Mouse (Mus musculus) hindbrain, embryonic 16.5 days (tissue): ENCODE measurements around the gene Sh3rf3. TPM values are rescaled to one million over a fixed set of nuclear protein-coding genes. Genes with fewer than 3 reads are reported as not detected.
A peak's percentile ranks its signal among the peaks of the same experiment; 100 is the strongest.

Experiments
- ATAC-seq: fragments of 200-750 bp; cut with Nextera tagmentation; 2 replicates; pipeline ENCODE4 v1.8.0; 2017; ENCODE audit warnings: moderate TSS enrichment, moderate library complexity
- H3K27ac ChIP-seq: fragments of 300-500 bp; sonication (generic); 2 replicates; pipeline ENCODE4 v1.5.1; 2014; ENCODE audit warnings: low read depth, mild to moderate bottlenecking, control low read depth, low read length, moderate library complexity
- H3K27me3 ChIP-seq: fragments of 300-500 bp; sonication (generic); replicated peaks from 2 replicates; pipeline ENCODE4 v1.6.1; 2014; ENCODE audit warnings: low read length; ENCODE audit not compliant: control insufficient read depth, insufficient read depth
- H3K36me3 ChIP-seq: fragments of 300-500 bp; sonication (generic); 2 replicates; pipeline ENCODE4 v1.6.1; 2014; ENCODE audit warnings: mild to moderate bottlenecking, low read length, moderate library complexity, mixed read lengths; ENCODE audit not compliant: control insufficient read depth, insufficient read depth
- H3K4me1 ChIP-seq: fragments of 300-500 bp; sonication (generic); 2 replicates; pipeline ENCODE4 v1.6.1; 2014; ENCODE audit warnings: low read depth, low read length; ENCODE audit not compliant: control insufficient read depth, insufficient read depth
- H3K4me2 ChIP-seq: fragments of 300-500 bp; sonication (generic); 2 replicates; pipeline ENCODE4 v1.6.1; 2014; ENCODE audit warnings: mild to moderate bottlenecking, low read length, control low read depth, moderate library complexity
- H3K4me3 ChIP-seq: fragments of 300-500 bp; sonication (generic); 2 replicates; pipeline ENCODE4 v1.5.1; 2014; ENCODE audit warnings: mild to moderate bottlenecking, low read length, control low read depth, moderate library complexity
- H3K9ac ChIP-seq: fragments of 300-500 bp; sonication (generic); 2 replicates; pipeline ENCODE4 v1.6.1; 2014; ENCODE audit warnings: low read depth, mild to moderate bottlenecking, control low read depth, low read length, moderate library complexity
- H3K9me3 ChIP-seq: fragments of 300-500 bp; sonication (generic); 2 replicates; pipeline ENCODE4 v1.6.1; 2014; ENCODE audit warnings: mild to moderate bottlenecking, low read length, moderate library complexity; ENCODE audit not compliant: control insufficient read depth
- WGBS: fragments of 180-500 bp; shearing (Covaris S2); extraction: QIAGEN DNeasy Blood & Tissue Kit; methylation state at CpG from one replicate; pipeline ENCODE4 v1.1.7; 2014; 5-methylcytosine and 5-hydroxymethylcytosine counted together
- polyA plus RNA-seq: library from polyadenylated mRNA; unstranded; fragments of >200 nt; fragmentation: Nextera tagmentation; extraction: Ambion mirVana; gene quantifications from 2 replicates; pipeline ENCODE4 v1.2.1, GENCODE M21; 2015

Gene Sh3rf3
- polyA plus RNA-seq, 1 experiment from 2014 or later, result 2.7 TPM

- H3K4me1 ChIP-seq, result no peaks in the 10 kb centered on the region
- 83% methylated on average over 9 of the region's 9 CpGs for WGBS
- no peaks in the 10 kb centered on the region for H3K27me3 ChIP-seq
These were observed 130.7 kb downstream of the Sh3rf3 start for GRCm38 (mm10) chr10:58943661-58944400.

GRCm38 (mm10) chr10:58944930-58945329, 131.8 kb downstream of the Sh3rf3 start:
- H3K36me3 ChIP-seq, result no peaks in the 10 kb centered on the region
- H3K4me1 ChIP-seq, result peaks cover 5% of the 10 kb centered on the region
- no peak overlapping the region for H3K4me2 ChIP-seq

More at GRCm38 (mm10) chr10:58943661-58944400, 130.7 kb downstream of the Sh3rf3 start:
- Histone ChIP-seq H3K4me3 (no peak overlapping the region), H3K36me3 (no peaks in the 10 kb centered on the region), H3K9ac (no peak overlapping the region), H3K4me2 (no peak overlapping the region), H3K9me3 (no peaks in the 10 kb centered on the region), H3K27ac (no peak overlapping the region)
- ATAC-seq, result 0 out of 2 replicates have a peak, but pooled peaks have one; percentile 16

GRCm38 (mm10) chr10:58949770-58950638, 136.8 kb downstream of the Sh3rf3 start:
- H3K4me1 ChIP-seq, result peaks cover 11% of the 10 kb centered on the region
- 18% methylated on average over 11 of the region's 11 CpGs for WGBS

More at GRCm38 (mm10) chr10:58944930-58945329, 131.8 kb downstream of the Sh3rf3 start:
- 72% methylated on average over 6 of the region's 6 CpGs for WGBS
- Histone ChIP-seq H3K27ac (no peak overlapping the region), H3K4me3 (no peak overlapping the region), H3K27me3 (no peaks in the 10 kb centered on the region), H3K9me3 (no peaks in the 10 kb centered on the region), H3K9ac (no peak overlapping the region)
- no peak for ATAC-seq

DNA sequence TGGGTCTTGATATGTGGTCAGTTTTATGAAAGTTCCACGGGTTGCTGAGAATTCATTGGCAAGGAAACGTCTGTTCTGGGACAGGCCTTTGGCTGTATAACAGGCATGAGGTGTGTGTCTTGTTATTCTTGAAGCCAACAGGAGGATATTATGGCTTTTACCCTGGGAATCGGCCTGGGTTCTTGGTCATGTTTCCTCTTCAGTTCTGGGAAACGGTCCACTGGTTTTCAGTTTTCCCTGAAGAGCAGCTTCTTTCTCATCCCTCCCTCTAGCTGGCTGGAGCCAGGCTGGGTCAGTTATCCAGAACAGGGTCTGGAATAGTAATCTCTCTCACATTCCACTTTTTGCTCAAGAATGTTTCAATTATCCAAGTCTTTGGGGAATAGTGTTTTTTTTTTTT, 147.0 kb downstream of the Sh3rf3 start:
- Histone ChIP-seq H3K4me3 (no peak overlapping the region), H3K27me3 (no peaks in the 10 kb centered on the region), H3K4me1 (no peaks in the 10 kb centered on the region), H3K36me3 (no peaks in the 10 kb centered on the region), H3K9me3 (no peaks in the 10 kb centered on the region), H3K27ac (no peak overlapping the region), H3K4me2 (no peak overlapping the region), H3K9ac (no peak overlapping the region)
- WGBS, result 79% methylated on average over 4 of the region's 4 CpGs
- ATAC-seq, result no peak

More at GRCm38 (mm10) chr10:58949770-58950638, 136.8 kb downstream of the Sh3rf3 start:
- peak; percentile 88 for ATAC-seq
- 0 out of 2 replicates have a peak overlapping the region, but pooled peaks have one; percentile 4 for H3K9ac ChIP-seq
- no peaks in the 10 kb centered on the region for H3K36me3 ChIP-seq
- H3K27me3 ChIP-seq, result no peaks in the 10 kb centered on the region
- H3K4me2 ChIP-seq, result no peak overlapping the region
- no peak overlapping the region for H3K4me3 ChIP-seq
- H3K9me3 ChIP-seq, result no peaks in the 10 kb centered on the region
- H3K27ac ChIP-seq, result peak overlapping the region; percentile 21; the same call in 1 of the 2 replicates

DNA sequence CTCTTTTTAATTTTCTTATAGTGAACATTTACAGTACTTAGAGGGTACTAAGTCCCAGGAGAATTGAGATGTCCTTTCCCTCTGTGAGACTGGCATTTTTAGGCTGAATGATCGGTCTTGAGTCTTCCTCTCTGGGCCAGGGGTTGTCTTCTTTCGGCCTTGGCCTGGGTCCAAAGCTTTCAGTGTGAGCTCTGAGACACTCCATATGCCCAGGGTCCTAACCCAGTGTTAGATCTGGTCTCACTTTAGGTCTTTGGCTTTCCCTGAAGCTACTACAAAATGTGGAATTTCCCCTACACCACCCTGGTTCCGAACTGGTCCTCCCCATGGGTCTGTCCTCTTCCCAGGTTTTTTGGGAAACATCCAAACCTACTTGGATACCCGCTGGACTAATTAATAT, 155.1 kb downstream of the Sh3rf3 start:
- H3K4me3 ChIP-seq, result no peak overlapping the region
- H3K9ac ChIP-seq, result no peak overlapping the region
- no peaks in the 10 kb centered on the region for H3K4me1 ChIP-seq
- no peak overlapping the region for H3K27ac ChIP-seq
- ATAC-seq, result no peak
- H3K36me3 ChIP-seq, result no peaks in the 10 kb centered on the region
- 70% methylated on average over 4 of the region's 4 CpGs for WGBS
- no peak overlapping the region for H3K4me2 ChIP-seq
- no peaks in the 10 kb centered on the region for H3K9me3 ChIP-seq
- no peaks in the 10 kb centered on the region for H3K27me3 ChIP-seq

- Histone ChIP-seq H3K4me1 (no peaks in the 10 kb centered on the region), H3K27me3 (no peaks in the 10 kb centered on the region), H3K9me3 (no peaks in the 10 kb centered on the region), H3K9ac (no peak overlapping the region), H3K4me3 (no peak overlapping the region), H3K36me3 (no peaks in the 10 kb centered on the region), H3K27ac (no peak overlapping the region), H3K4me2 (no peak overlapping the region)
- ATAC-seq, result no peak
- 80% methylated on average over 5 of the region's 5 CpGs for WGBS
These were observed 156.2 kb downstream of the Sh3rf3 start for GRCm38 (mm10) chr10:58969351-58969750.

DNA sequence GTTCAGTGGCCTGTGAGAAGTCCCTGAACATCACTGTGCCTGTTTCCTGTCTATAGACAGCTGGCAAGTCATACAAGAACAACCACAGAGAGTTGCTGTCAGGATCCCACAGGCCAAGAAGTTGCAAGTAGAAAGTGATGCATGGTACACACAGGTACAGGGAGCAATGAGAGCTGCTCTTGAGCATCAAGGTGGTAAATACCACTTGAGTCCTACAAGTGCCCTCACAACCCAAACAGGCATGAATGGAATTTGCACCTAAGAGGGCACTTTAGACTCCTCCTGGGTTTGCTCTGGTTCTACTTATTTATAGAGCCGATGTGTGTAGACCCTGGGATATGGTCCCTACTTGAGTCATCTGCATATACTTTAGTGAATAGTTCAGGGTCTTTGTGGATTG, 159.0 kb downstream of the Sh3rf3 start:
- 96% methylated on average over 1 of the region's 1 CpGs for WGBS
- Histone ChIP-seq H3K4me3 (no peak overlapping the region), H3K9me3 (no peaks in the 10 kb centered on the region), H3K9ac (no peak overlapping the region), H3K27me3 (no peaks in the 10 kb centered on the region), H3K36me3 (no peaks in the 10 kb centered on the region), H3K27ac (no peak overlapping the region), H3K4me2 (no peak overlapping the region), H3K4me1 (no peaks in the 10 kb centered on the region)
- ATAC-seq, result no peak

DNA sequence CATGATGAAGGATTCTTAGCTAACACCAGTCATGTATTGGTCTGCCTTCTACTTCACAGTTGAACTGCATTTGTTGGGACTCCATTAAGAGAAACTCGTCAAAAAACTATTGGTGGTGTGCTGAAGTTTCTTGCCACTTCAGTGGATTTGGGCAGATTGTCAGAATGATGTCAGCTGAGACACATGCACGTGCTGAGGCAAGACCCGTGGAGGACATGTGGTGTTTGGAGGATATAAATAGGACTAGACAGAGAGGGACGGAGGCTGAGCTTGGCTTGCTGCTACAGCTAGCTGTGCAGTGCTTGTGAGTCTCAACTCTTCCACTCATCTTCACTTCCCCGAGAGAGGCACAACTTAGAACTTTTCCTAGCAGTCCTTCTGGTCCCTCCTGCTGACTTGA, 161.0 kb downstream of the Sh3rf3 start:
- no peaks in the 10 kb centered on the region for H3K9me3 ChIP-seq
- H3K36me3 ChIP-seq, result no peaks in the 10 kb centered on the region
- H3K27me3 ChIP-seq, result no peaks in the 10 kb centered on the region
- no peaks in the 10 kb centered on the region for H3K4me1 ChIP-seq
- ATAC-seq, result no peak
- H3K4me2 ChIP-seq, result no peak overlapping the region
- H3K9ac ChIP-seq, result no peak overlapping the region
- no peak overlapping the region for H3K4me3 ChIP-seq
- WGBS, result 78% methylated on average over 5 of the region's 5 CpGs
- H3K27ac ChIP-seq, result no peak overlapping the region
